Mouse (Mus musculus): ENCODE data around the gene Vav3. TPM values are rescaled to one million over a fixed set of nuclear protein-coding genes. Genes with fewer than 3 reads are reported as not detected.

Vav3 gene
- total and polyA plus RNA-seq, 3 experiments = 0.08 TPM; not detected in 2

DNA sequence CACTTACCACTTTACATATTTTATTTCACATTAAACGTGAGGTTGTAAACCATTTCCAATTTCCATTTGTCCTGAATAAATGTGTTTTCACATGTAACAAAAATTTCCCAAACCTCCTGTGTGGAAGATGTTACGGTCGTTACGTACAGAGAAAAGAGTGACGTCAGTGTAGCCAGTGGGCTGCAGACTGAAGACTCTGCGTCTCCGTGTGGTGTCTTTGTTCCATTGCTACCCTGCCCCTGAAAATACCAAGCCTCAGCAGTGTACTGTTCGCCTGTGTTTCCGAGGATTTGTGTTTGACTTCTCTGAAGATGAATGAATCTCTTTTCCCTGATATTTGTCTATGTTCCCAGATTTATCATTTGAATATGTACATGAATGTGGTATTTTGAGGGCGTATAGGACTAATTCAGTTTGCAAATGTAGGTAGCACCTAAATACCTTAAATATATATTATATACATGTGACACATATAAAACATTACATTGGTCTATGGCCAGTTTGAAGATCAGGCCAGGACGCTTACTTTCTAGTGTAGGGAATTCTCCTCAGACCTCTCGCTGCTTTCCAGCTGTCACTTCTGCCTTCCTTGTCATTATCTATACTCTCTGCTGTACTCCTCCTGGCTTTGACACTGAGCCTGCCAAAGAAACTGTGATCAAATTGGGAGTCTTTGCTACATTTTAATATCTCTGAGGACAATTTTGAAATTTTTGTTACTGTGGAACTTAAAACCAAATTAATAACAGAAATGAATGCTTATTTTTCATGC, 312.6 kb downstream of the Vav3 start:
- no peak overlapping the region for H3K9ac ChIP-seq (ENCODE audit: insufficient read depth, low read depth)
- H3K36me3 ChIP-seq (replicated peaks in 1 of 2; ENCODE audit: control insufficient read depth in 1 of 2, insufficient read depth in 1 of 2, low read length in 1 of 2) = no peaks in the 10 kb centered on the region
- H3K27ac ChIP-seq (ENCODE audit: insufficient read depth, low read depth) = no peak overlapping the region
- peaks cover 16% of the 10 kb centered on the region for H3K9me3 ChIP-seq (replicated peaks; ENCODE audit: low read length)
- no peak for TF ChIP-seq TBP (conservative IDR thresholded peaks at IDR 0.05; ENCODE audit: low read depth, low read length)
- no peak for TF ChIP-seq ZKSCAN1 (IDR thresholded peaks at IDR 0.05; ENCODE audit: borderline replicate concordance, low read depth, low read length)
- TF ChIP-seq ZMIZ1 (IDR thresholded peaks at IDR 0.05; ENCODE audit: low read depth, low read length) = no peak
- TF ChIP-seq CHD2 (IDR thresholded peaks at IDR 0.05; ENCODE audit: low read length) = no peak
- TF ChIP-seq JUND (conservative IDR thresholded peaks at IDR 0.05; ENCODE audit: low read depth, low read length) = no peak
- TF ChIP-seq GABPA (IDR thresholded peaks at IDR 0.05; ENCODE audit: insufficient replicate concordance, low read depth, low read length) = no peak
- TF ChIP-seq UBTF (IDR thresholded peaks at IDR 0.05; ENCODE audit: low read depth, low read length) = no peak
- no peak for TF ChIP-seq IRF4 (IDR thresholded peaks at IDR 0.05; ENCODE audit: low read depth, low read length)
- no peak for TF ChIP-seq RAD21 (IDR thresholded peaks at IDR 0.05; ENCODE audit: low read depth, low read length)
- no peak for TF ChIP-seq ZC3H11A (IDR thresholded peaks at IDR 0.05; ENCODE audit: low read depth, low read length)
- TF ChIP-seq SIN3A (IDR thresholded peaks at IDR 0.05; ENCODE audit: low read length) = no peak
- TF ChIP-seq ELF1 (IDR thresholded peaks at IDR 0.05; ENCODE audit: low read depth, low read length) = no peak
- TF ChIP-seq NELFE (IDR thresholded peaks at IDR 0.05; ENCODE audit: low read depth, low read length) = no peak
- TF ChIP-seq RCOR1 (conservative IDR thresholded peaks at IDR 0.05; ENCODE audit: low read depth, low read length) = no peak
- no peak for DNase-seq (ENCODE audit: extremely low read depth)
- H3K4me3 ChIP-seq (replicated peaks in 1 of 3; ENCODE audit: low read depth in 2 of 3, low read length in 2 of 3, poor library complexity in 1 of 3) = no peak overlapping the region
- no peaks in the 10 kb centered on the region for H3K27me3 ChIP-seq (replicated peaks)
- dilution Hi-C loops (cut with MboI; ENCODE audit: extremely low pct_ligation_motif_present, extremely low pct_unique_long_range_greater_than_20kb, low sequenced_read_pairs) = no loop called here
- in situ Hi-C loops (cut with MboI; ENCODE audit: low pct_ligation_motif_present, low pct_unique_long_range_greater_than_20kb, low sequenced_read_pairs) = no loop called here
- H3K4me2 ChIP-seq (ENCODE audit: insufficient read depth, low read depth, poor library complexity, severe bottlenecking) = no peak overlapping the region
- H3K4me1 ChIP-seq (ENCODE audit: control insufficient read depth in 1 of 2, insufficient read depth in 2 of 2) = no peaks in the 10 kb centered on the region
- H3K79me2 ChIP-seq (replicated peaks; ENCODE audit: control insufficient read depth, extremely low read depth, insufficient read depth, poor library complexity, severe bottlenecking) = no peaks in the 10 kb centered on the region

DNA sequence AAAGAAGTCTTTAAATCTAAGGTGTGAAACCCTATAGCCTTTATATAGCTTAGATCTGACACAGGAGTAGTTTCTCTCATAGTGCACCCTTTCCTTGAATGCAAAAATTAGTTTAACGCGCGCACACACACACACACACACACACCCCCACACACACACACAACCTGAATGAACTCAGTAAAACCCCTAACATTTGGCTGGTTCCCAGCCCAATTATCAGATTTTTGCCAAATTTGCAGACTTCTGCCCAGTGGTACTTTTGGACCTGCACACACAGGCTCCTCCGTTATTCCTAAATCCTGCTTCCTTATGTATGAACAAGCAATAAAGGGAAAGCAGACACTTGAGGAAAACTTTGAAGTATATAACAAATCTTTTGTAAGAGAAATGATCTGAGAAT, 313.9 kb downstream of the Vav3 start:
- TF ChIP-seq HCFC1 (IDR thresholded peaks at IDR 0.05; ENCODE audit: low read depth, low read length) (no peak), ELF1 (IDR thresholded peaks at IDR 0.05; ENCODE audit: low read depth, low read length) (no peak), MYC (IDR thresholded peaks at IDR 0.05; ENCODE audit: low read depth, low read length) (no peak), POLR2AphosphoS2 (IDR thresholded peaks at IDR 0.05; ENCODE audit: low read depth, low read length) (no peak), SMC3 (IDR thresholded peaks at IDR 0.05; ENCODE audit: low read depth, low read length) (no peak), MXI1 (IDR thresholded peaks at IDR 0.05; ENCODE audit: low read depth, low read length) (no peak), RCOR1 (conservative IDR thresholded peaks at IDR 0.05; ENCODE audit: low read depth, low read length) (no peak), BHLHE40 (IDR thresholded peaks at IDR 0.05; ENCODE audit: low read depth, low read length) (no peak), RAD21 (IDR thresholded peaks at IDR 0.05; ENCODE audit: low read depth, low read length) (no peak), USF2 (conservative IDR thresholded peaks at IDR 0.05; ENCODE audit: low read depth, low read length) (no peak)
- Histone ChIP-seq H3K4me3 (replicated peaks in 1 of 3; ENCODE audit: low read depth in 2 of 3, low read length in 2 of 3, poor library complexity in 1 of 3) (no peak overlapping the region), H3K27me3 (replicated peaks) (no peaks in the 10 kb centered on the region), H3K9ac (ENCODE audit: insufficient read depth, low read depth) (no peak overlapping the region), H3K4me1 (ENCODE audit: control insufficient read depth in 1 of 2, insufficient read depth in 2 of 2) (no peaks in the 10 kb centered on the region), H3K27ac (ENCODE audit: insufficient read depth, low read depth) (no peak overlapping the region), H3K36me3 (replicated peaks in 1 of 2; ENCODE audit: control insufficient read depth in 1 of 2, insufficient read depth in 1 of 2, low read length in 1 of 2) (no peaks in the 10 kb centered on the region), H3K79me2 (replicated peaks; ENCODE audit: control insufficient read depth, extremely low read depth, insufficient read depth, poor library complexity, severe bottlenecking) (no peaks in the 10 kb centered on the region), H3K4me2 (ENCODE audit: insufficient read depth, low read depth, poor library complexity, severe bottlenecking) (no peak overlapping the region), H3K9me3 (replicated peaks; ENCODE audit: low read length) (peaks cover 18% of the 10 kb centered on the region)
- dilution Hi-C loops (cut with MboI; ENCODE audit: extremely low pct_ligation_motif_present, extremely low pct_unique_long_range_greater_than_20kb, low sequenced_read_pairs) (no loop called here), in situ Hi-C loops (cut with MboI; ENCODE audit: low pct_ligation_motif_present, low pct_unique_long_range_greater_than_20kb, low sequenced_read_pairs) (no loop called here)
- no peak for DNase-seq (ENCODE audit: extremely low read depth)
